Mouse (Mus musculus) liver, adult 2 months (tissue): ENCODE measurements at regions not wholly inside any gene's neighbourhood (a gene's known extent, or its start where the extent isn't known, plus 50 kb on each side); places are given as distances from the start of the nearest gene placed in this dataset.

Source experiments
- DNase-seq: peaks from one replicate; pipeline ENCODE4 v3.0.0-alpha.2; 2011; ENCODE audit warnings: low read depth, low spot score; ENCODE audit errors: extremely low read depth
- H3K27ac ChIP-seq: fragments of 200-500 bp; replicated peaks from 2 replicates; pipeline ENCODE4 v1.5.1; 2012; ENCODE audit warnings: low read depth, mild to moderate bottlenecking, control low read depth, inconsistent platforms, low read length; ENCODE audit not compliant: insufficient read depth
- H3K27me3 ChIP-seq: fragments of 200-500 bp; 2 replicates; pipeline ENCODE4 v1.6.1; 2012; ENCODE audit warnings: mild to moderate bottlenecking, moderate library complexity, low read length, inconsistent platforms; ENCODE audit not compliant: control insufficient read depth, insufficient read depth
- H3K36me3 ChIP-seq: fragments of 200-500 bp; 2 replicates; pipeline ENCODE4 v1.6.1; 2012; ENCODE audit warnings: low read length, inconsistent platforms; ENCODE audit not compliant: control insufficient read depth, insufficient read depth
- H3K4me1 ChIP-seq: fragments of 200-500 bp; 2 replicates; pipeline ENCODE4 v1.6.1; 2011; ENCODE audit warnings: low read length; ENCODE audit not compliant: control insufficient read depth, insufficient read depth
- H3K4me3 ChIP-seq: fragments of 200-500 bp; 2 replicates; pipeline ENCODE4 v1.5.1; 2011; ENCODE audit warnings: low read depth, mild to moderate bottlenecking, control low read depth, low read length, moderate library complexity; ENCODE audit not compliant: insufficient read depth
- H3K79me2 ChIP-seq: fragments of 200-500 bp; 2 replicates; pipeline ENCODE4 v1.6.1; 2012; ENCODE audit warnings: inconsistent platforms, mild to moderate bottlenecking, low read length, moderate library complexity; ENCODE audit not compliant: control insufficient read depth, insufficient read depth
- H3K9ac ChIP-seq: fragments of 200-500 bp; 2 replicates; pipeline ENCODE4 v1.6.1; 2012; ENCODE audit warnings: low read depth, mild to moderate bottlenecking, control low read depth, inconsistent platforms, low read length
- CTCF ChIP-seq: fragments of 200-500 bp; IDR thresholded peaks from 2 replicates; pipeline ENCODE4 v1.5.1; 2011; ENCODE audit warnings: low read depth, low read length, control low read depth
- POLR2A ChIP-seq: fragments of 200-500 bp; IDR thresholded peaks from 2 replicates; pipeline ENCODE4 v1.6.1; 2011; ENCODE audit warnings: low read length, control low read depth; ENCODE audit not compliant: insufficient read depth; ENCODE audit errors: extremely low read depth
- WGBS: fragments of 180-500 bp; shearing (Covaris S2); methylation state at CpG from one replicate; pipeline ENCODE4 v1.1.7; 2018; 5-methylcytosine and 5-hydroxymethylcytosine counted together

DNA sequence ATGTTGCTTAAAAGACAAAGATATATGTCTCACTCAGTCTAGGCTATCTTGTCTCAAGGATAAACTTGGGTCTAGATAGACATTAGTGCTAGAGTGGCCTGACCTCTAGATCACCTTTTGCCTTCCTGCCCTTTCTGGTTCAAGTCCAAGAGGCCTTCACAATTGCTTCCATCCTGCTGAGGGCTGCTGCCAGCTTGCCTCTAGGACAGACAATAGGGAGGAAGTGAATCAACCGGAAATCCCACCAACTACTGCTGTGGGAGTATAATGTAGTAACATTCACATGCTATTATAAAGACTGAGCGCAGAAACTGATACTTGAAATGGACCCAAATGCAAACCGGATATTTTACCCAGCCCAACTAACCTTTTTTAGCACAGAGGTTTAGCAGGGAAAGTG is 239.4 kb upstream of the Epha4 start:
- no peak overlapping the region for H3K27ac ChIP-seq
- no peak for DNase-seq
- H3K79me2 ChIP-seq, result no peaks in the 10 kb centered on the region
- H3K27me3 ChIP-seq, result no peaks in the 10 kb centered on the region
- no peaks in the 10 kb centered on the region for H3K36me3 ChIP-seq
- H3K4me3 ChIP-seq, result no peak overlapping the region
- WGBS, result 72% methylated on average over 3 of the region's 3 CpGs
- no peak for TF ChIP-seq POLR2A
- TF ChIP-seq CTCF, result no peak
- H3K4me1 ChIP-seq, result no peaks in the 10 kb centered on the region
- H3K9ac ChIP-seq, result no peak overlapping the region

DNA sequence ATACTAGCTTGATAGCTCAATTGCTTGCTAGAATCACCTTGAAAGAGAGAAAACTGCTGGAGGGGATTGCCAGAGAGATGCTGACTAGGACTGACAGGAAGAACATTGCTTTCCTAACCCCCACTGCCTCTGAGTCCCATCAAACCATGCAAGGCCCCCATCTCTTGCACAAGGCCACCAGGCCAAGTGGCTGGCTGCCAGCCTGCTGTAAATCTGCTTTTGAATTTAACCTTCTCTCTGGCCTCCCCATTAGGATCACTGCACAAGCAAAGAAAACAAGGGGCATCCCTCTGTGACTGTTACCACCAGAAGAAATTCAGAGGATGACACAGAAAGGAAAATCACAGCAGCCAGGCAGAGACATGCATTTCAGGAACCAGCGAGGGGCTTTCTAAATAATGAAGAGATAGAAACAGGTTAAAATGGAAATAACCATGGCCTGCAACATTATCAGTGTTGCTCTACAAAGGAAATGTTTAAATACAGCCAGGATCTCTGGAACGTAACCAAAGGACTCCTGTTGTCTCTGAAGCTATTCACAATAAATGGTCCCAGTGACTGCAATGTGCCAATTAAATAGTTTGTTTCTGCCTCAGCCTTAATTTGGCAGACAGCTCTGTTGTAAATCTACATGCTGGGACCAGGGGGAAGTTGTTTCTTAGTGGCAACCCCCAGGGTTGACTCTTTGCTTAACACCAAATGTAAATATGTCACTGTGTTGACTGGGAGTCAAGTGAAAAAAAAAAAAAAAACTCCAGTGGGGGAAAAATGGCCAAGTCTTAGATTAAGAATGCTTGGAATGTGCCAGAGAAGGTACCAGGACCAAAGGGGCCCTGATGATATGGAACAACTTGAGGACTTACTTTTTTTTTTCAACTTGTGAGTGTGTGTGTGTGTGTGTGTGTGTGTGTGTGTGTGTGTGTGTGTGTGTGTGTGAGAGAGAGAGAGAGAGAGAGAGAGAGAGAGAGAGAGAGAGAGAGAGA is 233.9 kb upstream of the Epha4 start:
- Histone ChIP-seq H3K4me1 (no peaks in the 10 kb centered on the region), H3K4me3 (no peak overlapping the region), H3K9ac (no peak overlapping the region), H3K79me2 (no peaks in the 10 kb centered on the region), H3K27ac (no peak overlapping the region), H3K36me3 (no peaks in the 10 kb centered on the region), H3K27me3 (no peaks in the 10 kb centered on the region)
- DNase-seq, result no peak
- no peak for TF ChIP-seq POLR2A
- no peak for TF ChIP-seq CTCF
- 73% methylated on average over 2 of the region's 2 CpGs for WGBS

DNA sequence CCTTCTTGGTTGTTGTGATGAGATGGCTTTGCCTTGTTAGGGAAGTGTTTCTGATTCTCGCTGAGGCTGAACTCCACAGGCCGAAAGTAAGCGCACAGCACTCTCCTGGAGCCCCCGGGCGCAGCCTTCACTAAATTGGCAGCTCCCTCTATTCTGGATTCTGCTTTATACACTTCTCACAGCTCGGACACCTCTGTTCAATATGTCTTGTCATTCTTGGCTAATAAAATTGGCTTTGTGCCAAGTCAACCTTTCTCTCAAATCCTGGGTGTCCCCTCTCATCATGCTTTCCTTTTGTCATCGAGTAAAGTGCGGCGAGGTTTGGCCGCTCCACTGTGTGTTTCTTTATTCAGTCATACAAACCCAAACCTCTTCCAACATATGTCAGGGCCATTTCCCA is 217.2 kb upstream of the Epha4 start:
- DNase-seq, result no peak
- H3K9ac ChIP-seq, result no peak overlapping the region
- no peak overlapping the region for H3K27ac ChIP-seq
- no peaks in the 10 kb centered on the region for H3K4me1 ChIP-seq
- no peaks in the 10 kb centered on the region for H3K79me2 ChIP-seq
- no peak for TF ChIP-seq POLR2A
- no peak for TF ChIP-seq CTCF
- 87% methylated on average over 10 of the region's 10 CpGs for WGBS
- H3K27me3 ChIP-seq, result no peaks in the 10 kb centered on the region
- no peak overlapping the region for H3K4me3 ChIP-seq
- no peaks in the 10 kb centered on the region for H3K36me3 ChIP-seq

DNA sequence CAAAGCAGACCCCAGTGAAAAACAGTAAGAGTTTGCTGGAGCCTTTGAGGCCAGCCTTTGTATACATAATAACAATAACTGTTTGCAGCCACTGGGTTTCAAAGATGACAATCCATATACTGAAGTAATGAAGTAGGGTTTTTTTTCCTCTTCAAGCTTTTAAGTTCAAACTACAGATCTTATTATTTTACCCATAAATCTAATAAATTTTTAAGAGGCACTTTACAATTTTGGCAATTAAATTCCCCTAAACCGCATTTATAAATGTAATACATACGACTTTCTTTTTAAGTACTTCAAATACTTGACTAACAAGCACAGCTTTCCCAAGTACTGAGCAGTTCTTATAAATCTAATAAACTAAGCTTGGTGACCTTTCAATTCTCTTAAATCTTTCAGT is 212.7 kb upstream of the Epha4 start:
- 96% methylated on average over 2 of the region's 2 CpGs for WGBS
- DNase-seq, result no peak
- Histone ChIP-seq H3K27me3 (no peaks in the 10 kb centered on the region), H3K36me3 (no peaks in the 10 kb centered on the region), H3K79me2 (no peaks in the 10 kb centered on the region), H3K4me1 (no peaks in the 10 kb centered on the region), H3K9ac (no peak overlapping the region), H3K4me3 (no peak overlapping the region), H3K27ac (no peak overlapping the region)
- TF ChIP-seq CTCF, result no peak
- no peak for TF ChIP-seq POLR2A

DNA sequence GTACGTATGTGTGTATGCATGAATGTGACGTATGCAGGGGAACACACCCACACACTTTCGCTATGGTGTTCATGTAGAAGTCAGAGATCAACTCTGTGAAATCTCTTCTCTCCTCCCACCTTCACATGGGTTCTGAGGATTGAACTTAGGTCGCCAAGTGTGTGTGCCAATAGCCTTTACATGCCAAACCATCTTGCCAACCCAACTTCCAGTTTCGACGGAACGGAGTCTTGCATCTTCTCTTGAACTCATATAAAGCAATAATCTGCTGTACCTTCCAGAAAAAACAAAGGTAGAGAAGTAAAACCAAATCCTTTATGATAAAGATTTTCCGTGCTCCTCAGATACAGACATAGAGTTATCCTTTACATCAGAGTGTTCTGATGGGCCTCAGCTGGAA is 208.4 kb upstream of the Epha4 start:
- Histone ChIP-seq H3K4me1 (no peaks in the 10 kb centered on the region), H3K27ac (no peak overlapping the region), H3K9ac (no peak overlapping the region), H3K36me3 (no peaks in the 10 kb centered on the region), H3K27me3 (no peaks in the 10 kb centered on the region), H3K79me2 (no peaks in the 10 kb centered on the region), H3K4me3 (no peak overlapping the region)
- WGBS, result 86% methylated on average over 8 of the region's 8 CpGs
- DNase-seq, result no peak
- TF ChIP-seq CTCF, result no peak
- TF ChIP-seq POLR2A, result no peak

DNA sequence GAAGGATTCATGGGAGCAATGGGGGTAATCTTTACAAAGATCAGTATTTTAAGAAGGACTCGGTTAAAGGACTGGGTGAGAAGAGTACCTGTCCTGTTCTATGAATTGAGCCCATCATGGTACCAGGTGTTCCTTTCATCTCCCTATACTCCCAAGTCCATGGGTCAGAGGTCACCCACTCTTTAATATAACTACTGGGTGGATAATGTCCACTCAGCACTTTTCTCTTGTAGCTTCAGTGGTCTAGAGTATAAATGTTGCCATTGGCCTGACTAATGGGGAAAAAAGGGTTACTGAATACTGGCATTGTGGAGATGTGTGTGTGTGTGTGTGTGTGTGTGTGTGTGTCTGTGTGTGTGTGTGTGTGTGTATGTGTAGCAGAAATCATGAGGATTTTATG is 206.0 kb upstream of the Epha4 start:
- Histone ChIP-seq H3K36me3 (no peaks in the 10 kb centered on the region), H3K4me3 (no peak overlapping the region), H3K79me2 (no peaks in the 10 kb centered on the region), H3K4me1 (no peaks in the 10 kb centered on the region), H3K27me3 (no peaks in the 10 kb centered on the region), H3K9ac (no peak overlapping the region), H3K27ac (no peak overlapping the region)
- TF ChIP-seq CTCF (no peak), POLR2A (no peak)
- DNase-seq, result no peak
- WGBS, result 78% methylated on average over 1 of the region's 1 CpGs
